Mouse (Mus musculus) heart, postnatal 0 days (tissue): ENCODE results near the gene Tax1bp1. TPM values are rescaled to one million over a fixed set of nuclear protein-coding genes. Genes with fewer than 3 reads are reported as not detected.

Experiments used
- ATAC-seq: fragments of 200-750 bp; cut with Nextera tagmentation; 2 replicates; pipeline ENCODE4 v1.8.0; 2017; ENCODE audit warnings: low read depth, moderate number of reproducible peaks, moderate library complexity; ENCODE audit not compliant: insufficient read depth
- DNase-seq: peaks from one replicate; pipeline ENCODE4 v3.0.0-alpha.2; 2016; ENCODE audit warnings: low spot score
- H3K27ac ChIP-seq: fragments of 300-500 bp; sonication (generic); 2 replicates; pipeline ENCODE4 v1.5.1; 2014; ENCODE audit warnings: low read depth, mild to moderate bottlenecking
- H3K27me3 ChIP-seq: fragments of 300-500 bp; sonication (generic); 2 replicates; pipeline ENCODE4 v1.6.1; 2014; ENCODE audit warnings: low read length, mixed read lengths; ENCODE audit not compliant: control insufficient read depth, insufficient read depth
- H3K36me3 ChIP-seq: fragments of 300-500 bp; sonication (generic); replicated peaks from 2 replicates; pipeline ENCODE4 v1.6.1; 2014; ENCODE audit warnings: low read length, mixed read lengths; ENCODE audit not compliant: control insufficient read depth, insufficient read depth
- H3K4me1 ChIP-seq: fragments of 300-500 bp; sonication (generic); 2 replicates; pipeline ENCODE4 v1.6.1; 2014; ENCODE audit warnings: antibody characterized with exemption; ENCODE audit not compliant: control insufficient read depth, insufficient read depth
- H3K4me2 ChIP-seq: fragments of 300-500 bp; sonication (generic); 2 replicates; pipeline ENCODE4 v1.6.1; 2014; ENCODE audit warnings: low read depth, mild to moderate bottlenecking, low read length, moderate library complexity
- H3K4me3 ChIP-seq: fragments of 300-500 bp; sonication (generic); 2 replicates; pipeline ENCODE4 v1.5.1; 2014; ENCODE audit warnings: low read depth, low read length
- H3K9ac ChIP-seq: fragments of 300-500 bp; sonication (generic); replicated peaks from 2 replicates; pipeline ENCODE4 v1.6.1; 2014; ENCODE audit warnings: low read depth, low read length, mixed read lengths
- H3K9me3 ChIP-seq: fragments of 300-500 bp; sonication (generic); replicated peaks from 2 replicates; pipeline ENCODE4 v1.6.1; 2016; ENCODE audit warnings: low read length; ENCODE audit not compliant: control insufficient read depth
- CTCF ChIP-seq: IDR thresholded peaks from 2 replicates; pipeline ENCODE4 v1.5.1; 2016; ENCODE audit warnings: antibody characterized with exemption, control low read depth, low read depth
- EP300 ChIP-seq: IDR thresholded peaks from 2 replicates; pipeline ENCODE4 v1.6.1; 2016; ENCODE audit warnings: antibody characterized with exemption, low read depth
- WGBS: fragments of 180-500 bp; shearing (Covaris S2); extraction: QIAGEN DNeasy Blood & Tissue Kit; methylation state at CpG from one replicate; pipeline ENCODE4 v1.1.7; 2014; 5-methylcytosine and 5-hydroxymethylcytosine counted together
- polyA plus RNA-seq: library from polyadenylated mRNA; unstranded; fragments of >200 nt; fragmentation: Nextera tagmentation; extraction: Ambion mirVana; gene quantifications from 2 replicates; pipeline ENCODE4 v1.2.1, GENCODE M21; 2015
- total RNA-seq: library from RNA; depleted of rRNA; stranded (reverse); fragments of >200 nt; gene quantifications from 2 replicates; pipeline ENCODE4 v1.2.3, GENCODE M21; 2014; ENCODE audit warnings: low replicate concordance

Gene Tax1bp1
- total and polyA plus RNA-seq, 2 experiments from 2014 or later: 44.9 to 128 TPM

DNA sequence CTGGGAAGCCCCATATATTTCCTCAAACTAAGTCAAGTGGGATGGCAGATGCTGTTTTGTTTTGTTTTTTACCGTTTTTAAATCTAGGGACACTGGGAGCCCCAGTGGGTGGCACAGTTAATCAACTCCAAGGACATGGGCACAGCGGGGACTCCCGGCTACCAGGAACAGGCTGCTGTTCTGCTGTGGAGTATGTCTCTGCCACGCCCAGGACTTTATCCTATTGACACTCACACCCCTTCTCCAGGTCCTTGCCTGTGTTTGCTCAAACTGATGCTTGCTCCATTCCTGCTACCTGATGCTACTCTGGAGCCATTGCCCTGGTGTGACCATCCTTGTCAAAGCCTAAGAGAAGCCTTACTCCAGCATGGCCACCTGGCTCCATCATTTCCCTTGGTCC is 77.3 kb downstream of the Tax1bp1 start:
- Histone ChIP-seq H3K4me2 (no peak overlapping the region), H3K9ac (no peak overlapping the region), H3K27me3 (no peaks in the 10 kb centered on the region), H3K4me1 (peaks cover 15% of the 10 kb centered on the region), H3K9me3 (no peaks in the 10 kb centered on the region), H3K27ac (no peak overlapping the region), H3K36me3 (no peaks in the 10 kb centered on the region), H3K4me3 (no peak overlapping the region)
- no peak for ATAC-seq
- 80% methylated on average over 4 of the region's 4 CpGs for WGBS
- TF ChIP-seq EP300: no peak
- TF ChIP-seq CTCF: no peak
- no peak for DNase-seq

DNA sequence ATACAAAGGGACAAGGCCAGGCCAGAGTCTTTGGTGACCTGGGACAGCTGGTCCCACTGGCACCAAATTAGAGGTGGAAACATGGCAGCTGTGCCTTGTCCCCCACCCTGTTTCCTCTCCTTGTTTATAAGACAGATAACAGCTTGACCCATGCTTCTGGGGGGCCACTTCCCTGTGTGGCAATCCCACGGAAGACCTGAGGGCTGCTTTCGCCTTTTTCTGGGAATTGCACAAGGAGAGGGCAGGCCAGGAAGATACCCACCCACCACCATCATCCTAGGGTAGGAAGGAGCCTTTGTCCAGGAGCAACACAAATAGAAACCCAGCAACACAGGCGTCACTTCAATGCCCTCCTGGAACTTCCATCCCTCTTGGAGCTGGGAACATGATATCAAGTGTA is 78.9 kb downstream of the Tax1bp1 start:
- no peak for DNase-seq
- Histone ChIP-seq H3K27me3 (no peaks in the 10 kb centered on the region), H3K9ac (no peak overlapping the region), H3K27ac (no peak overlapping the region), H3K4me2 (no peak overlapping the region), H3K4me3 (no peak overlapping the region), H3K36me3 (no peaks in the 10 kb centered on the region), H3K4me1 (peaks cover 20% of the 10 kb centered on the region), H3K9me3 (no peaks in the 10 kb centered on the region)
- ATAC-seq: peak; percentile 39; the same call in 1 of the 2 replicates
- WGBS: 72% methylated on average over 3 of the region's 3 CpGs
- TF ChIP-seq CTCF (no peak), EP300 (no peak)

GRCm38 (mm10) chr6:52795029-52795841 is 81.7 kb downstream of the Tax1bp1 start:
- H3K36me3 ChIP-seq: no peaks in the 10 kb centered on the region
- DNase-seq (peak; percentile 35), ATAC-seq (no peak)
- no peaks in the 10 kb centered on the region for H3K27me3 ChIP-seq
- no peak overlapping the region for H3K4me3 ChIP-seq
- peaks cover 20% of the 10 kb centered on the region for H3K4me1 ChIP-seq
- WGBS: 67% methylated on average over 16 of the region's 16 CpGs
- TF ChIP-seq EP300 (no peak), CTCF (no peak)
- no peaks in the 10 kb centered on the region for H3K9me3 ChIP-seq
- no peak overlapping the region for H3K4me2 ChIP-seq
- H3K9ac ChIP-seq: no peak overlapping the region
- H3K27ac ChIP-seq: peak overlapping the region; percentile 72; the same call in 1 of the 2 replicates

- no peak for DNase-seq
- TF ChIP-seq EP300 (no peak), CTCF (no peak)
- H3K9me3 ChIP-seq: no peaks in the 10 kb centered on the region
- H3K27me3 ChIP-seq: no peaks in the 10 kb centered on the region
- H3K4me1 ChIP-seq: peaks cover 16% of the 10 kb centered on the region; the same call in 1 of the 2 replicates
- no peak overlapping the region for H3K4me2 ChIP-seq
- 64% methylated on average over 9 of the region's 9 CpGs for WGBS
- peak; percentile 31; the same call in 1 of the 2 replicates for ATAC-seq
- H3K36me3 ChIP-seq: no peaks in the 10 kb centered on the region
- H3K4me3 ChIP-seq: no peak overlapping the region
- H3K27ac ChIP-seq: peak overlapping the region; percentile 72
- H3K9ac ChIP-seq: no peak overlapping the region
Measured at GRCm38 (mm10) chr6:52796035-52796598, 82.6 kb downstream of the Tax1bp1 start.

DNA sequence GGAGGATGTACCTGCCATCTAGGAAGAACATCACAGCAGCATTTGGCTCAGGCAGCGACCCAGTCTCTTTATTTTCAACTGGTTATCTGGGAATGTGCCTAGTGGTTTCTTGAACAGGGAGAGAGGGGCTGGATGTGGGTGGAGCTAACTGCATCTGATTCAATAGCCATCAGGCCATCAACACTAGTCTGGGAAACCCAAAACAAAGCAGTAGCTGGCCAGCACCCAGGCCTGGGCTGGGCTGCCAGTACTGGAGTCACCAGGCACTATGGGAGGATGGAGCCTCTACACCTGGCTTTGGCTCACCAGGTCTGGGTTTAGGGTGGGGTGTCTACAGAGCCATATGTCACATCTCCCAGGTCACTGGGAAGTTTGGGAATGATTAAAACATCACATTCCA is 83.2 kb downstream of the Tax1bp1 start:
- Histone ChIP-seq H3K4me3 (no peak overlapping the region), H3K4me2 (no peak overlapping the region), H3K9me3 (no peaks in the 10 kb centered on the region), H3K4me1 (peaks cover 17% of the 10 kb centered on the region; the same call in 1 of the 2 replicates), H3K27ac (peak overlapping the region; percentile 72), H3K27me3 (no peaks in the 10 kb centered on the region), H3K36me3 (no peaks in the 10 kb centered on the region), H3K9ac (no peak overlapping the region)
- DNase-seq (no peak), ATAC-seq (no peak)
- TF ChIP-seq EP300: no peak
- no peak for TF ChIP-seq CTCF
- 44% methylated on average over 1 of the region's 1 CpGs for WGBS
